Mouse (Mus musculus): Measurements from ENCODE around the gene Hmcn1. TPM values are rescaled to one million over a fixed set of nuclear protein-coding genes. Genes with fewer than 3 reads are reported as not detected.
A peak's percentile ranks its signal among the peaks of the same experiment; 100 is the strongest.

Gene Hmcn1
- polyA plus RNA-seq, 1 experiment, result 2.6 TPM

DNA sequence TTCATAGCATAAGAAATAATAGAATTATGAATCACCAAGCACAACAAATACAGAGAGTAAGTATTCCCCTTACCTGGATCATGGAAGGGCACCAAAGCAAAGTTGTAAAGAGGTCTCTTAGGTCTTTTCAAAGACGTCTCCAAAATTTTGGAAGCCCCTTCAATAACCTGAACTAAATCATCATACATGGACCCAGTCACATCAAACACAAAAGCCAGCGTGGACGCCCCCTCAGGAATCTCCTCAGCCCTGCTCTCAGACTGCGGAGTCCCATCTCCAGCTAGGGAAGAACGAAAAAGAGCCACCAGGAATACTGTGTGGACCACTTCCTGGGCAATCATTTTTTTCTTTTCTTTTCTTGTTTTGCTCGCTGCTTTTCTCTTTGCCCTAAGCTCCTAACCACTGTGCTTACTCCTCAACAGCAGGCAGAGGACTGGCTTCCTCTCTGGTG lies 499 bp downstream of the Hmcn1 start:
- peak overlapping the region; percentile 58 for H3K4me3 ChIP-seq (ENCODE audit: low read depth, low read length)
- H3K4me1 ChIP-seq (ENCODE audit: control insufficient read depth, insufficient read depth, insufficient read length, low read length), result no peaks in the 10 kb centered on the region
- no peak overlapping the region for H3K27ac ChIP-seq (ENCODE audit: insufficient read depth, low read depth, low read length)
- WGBS, result 10% methylated on average over 6 of the region's 6 CpGs
- peaks cover 14% of the 10 kb centered on the region for H3K27me3 ChIP-seq (ENCODE audit: control insufficient read depth, insufficient read depth, low read length)
- no peaks in the 10 kb centered on the region for H3K36me3 ChIP-seq (ENCODE audit: control insufficient read depth, insufficient read depth, low read length)
- no peak for TF ChIP-seq CTCF (IDR thresholded peaks at IDR 0.05; ENCODE audit: extremely low read depth, insufficient read length, insufficient replicate concordance, low read depth, low read length)
- no peak for TF ChIP-seq POLR2A (IDR thresholded peaks at IDR 0.05; ENCODE audit: low read depth, low read length)

DNA sequence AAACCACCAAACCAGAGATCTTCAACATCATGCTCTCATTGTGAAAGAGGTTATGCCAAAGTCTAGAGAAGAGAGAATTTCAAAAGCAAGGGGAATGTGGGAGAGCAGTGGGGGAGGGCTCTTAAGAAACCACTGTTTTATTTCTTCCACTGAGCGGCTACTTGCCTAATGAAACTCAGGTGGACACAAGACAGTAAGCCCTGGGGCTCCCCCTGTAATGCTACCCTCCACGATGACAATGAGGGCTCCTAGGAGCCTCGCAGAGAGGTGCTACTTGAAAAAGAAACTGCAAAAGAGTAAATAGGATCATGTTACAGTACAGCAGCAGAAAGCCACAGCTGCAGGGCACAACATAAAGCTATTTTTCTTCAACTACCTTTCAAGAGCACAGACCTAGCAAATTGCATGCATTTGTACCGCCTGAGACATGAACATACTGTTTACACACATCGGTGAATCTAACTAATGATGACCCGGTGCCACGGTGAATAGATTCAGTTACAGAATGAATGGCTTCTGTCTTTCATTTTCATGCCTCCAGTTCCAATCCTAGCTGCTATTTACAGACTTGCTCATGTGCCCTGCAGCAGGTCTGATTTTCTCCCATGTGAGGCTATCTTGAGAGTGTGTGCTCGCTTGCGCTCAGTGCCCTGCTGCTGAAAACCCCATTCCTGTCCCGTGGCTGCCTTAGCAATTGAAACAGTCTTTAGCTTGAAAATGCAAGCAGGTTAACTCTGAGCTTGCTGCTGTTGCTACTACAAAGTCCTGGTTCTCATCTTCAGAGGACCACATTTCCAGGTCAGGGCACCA lies 1.3 kb downstream of the Hmcn1 start:
- WGBS, result 14% methylated on average over 10 of the region's 10 CpGs
- Histone ChIP-seq H3K27ac (ENCODE audit: insufficient read depth, low read depth, low read length) (no peak overlapping the region), H3K4me3 (ENCODE audit: low read depth, low read length) (peak overlapping the region; percentile 35), H3K27me3 (ENCODE audit: control insufficient read depth, insufficient read depth, low read length) (peaks cover 14% of the 10 kb centered on the region), H3K36me3 (ENCODE audit: control insufficient read depth, insufficient read depth, low read length) (no peaks in the 10 kb centered on the region), H3K4me1 (ENCODE audit: control insufficient read depth, insufficient read depth, insufficient read length, low read length) (no peaks in the 10 kb centered on the region)
- TF ChIP-seq CTCF (IDR thresholded peaks at IDR 0.05; ENCODE audit: extremely low read depth, insufficient read length, insufficient replicate concordance, low read depth, low read length) (no peak), POLR2A (IDR thresholded peaks at IDR 0.05; ENCODE audit: low read depth, low read length) (no peak)

- 71% methylated on average over 4 of the region's 4 CpGs for WGBS
- Histone ChIP-seq H3K36me3 (ENCODE audit: control insufficient read depth, insufficient read depth, low read length) (no peaks in the 10 kb centered on the region), H3K4me3 (ENCODE audit: low read depth, low read length) (no peak overlapping the region), H3K27ac (ENCODE audit: insufficient read depth, low read depth, low read length) (no peak overlapping the region), H3K4me1 (ENCODE audit: control insufficient read depth, insufficient read depth, insufficient read length, low read length) (no peaks in the 10 kb centered on the region), H3K27me3 (ENCODE audit: control insufficient read depth, insufficient read depth, low read length) (0 out of 2 replicates have a peak, but pooled peaks cover 2% of the 10 kb centered on the region)
- TF ChIP-seq CTCF (IDR thresholded peaks at IDR 0.05; ENCODE audit: extremely low read depth, insufficient read length, insufficient replicate concordance, low read depth, low read length), result no peak
These were observed 8.3 kb downstream of the Hmcn1 start for GRCm38 (mm10) chr1:150984888-150985287.

- TF ChIP-seq POLR2A (IDR thresholded peaks at IDR 0.05; ENCODE audit: low read depth, low read length) (no peak), CTCF (IDR thresholded peaks at IDR 0.05; ENCODE audit: extremely low read depth, insufficient read length, insufficient replicate concordance, low read depth, low read length) (no peak)
- Histone ChIP-seq H3K36me3 (ENCODE audit: control insufficient read depth, insufficient read depth, low read length) (no peaks in the 10 kb centered on the region), H3K4me1 (ENCODE audit: control insufficient read depth, insufficient read depth, insufficient read length, low read length) (no peaks in the 10 kb centered on the region), H3K27me3 (ENCODE audit: control insufficient read depth, insufficient read depth, low read length) (0 out of 2 replicates have a peak, but pooled peaks cover 2% of the 10 kb centered on the region), H3K27ac (ENCODE audit: insufficient read depth, low read depth, low read length) (no peak overlapping the region), H3K4me3 (ENCODE audit: low read depth, low read length) (no peak overlapping the region)
- 78% methylated on average over 6 of the region's 6 CpGs for WGBS
These were observed 9.1 kb downstream of the Hmcn1 start for GRCm38 (mm10) chr1:150984092-150984503.

DNA sequence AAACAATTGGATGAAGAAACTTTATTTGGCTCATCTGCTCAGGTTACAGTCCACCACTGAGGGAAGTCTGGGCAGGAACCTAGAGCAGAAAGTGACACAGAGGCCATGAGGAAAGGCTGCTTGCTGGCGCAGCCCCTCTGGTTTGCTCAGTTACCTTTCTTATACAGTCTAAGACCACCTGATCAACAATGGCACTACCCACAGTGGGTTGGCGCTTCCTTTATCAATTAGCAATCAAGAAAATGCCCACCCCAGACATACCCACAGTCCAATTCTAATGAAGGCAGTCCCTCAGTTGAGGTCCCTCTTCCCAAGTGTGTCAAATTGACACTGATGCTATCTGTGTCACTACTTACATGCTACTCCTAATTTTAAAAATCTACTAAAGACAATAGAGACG lies 14.6 kb downstream of the Hmcn1 start:
- no peaks in the 10 kb centered on the region for H3K4me1 ChIP-seq (ENCODE audit: control insufficient read depth, insufficient read depth, insufficient read length, low read length)
- no peak overlapping the region for H3K27ac ChIP-seq (ENCODE audit: insufficient read depth, low read depth, low read length)
- no peaks in the 10 kb centered on the region for H3K36me3 ChIP-seq (ENCODE audit: control insufficient read depth, insufficient read depth, low read length)
- TF ChIP-seq POLR2A (IDR thresholded peaks at IDR 0.05; ENCODE audit: low read depth, low read length) (no peak), CTCF (IDR thresholded peaks at IDR 0.05; ENCODE audit: extremely low read depth, insufficient read length, insufficient replicate concordance, low read depth, low read length) (no peak)
- WGBS, result 92% methylated on average over 3 of the region's 3 CpGs
- no peaks in the 10 kb centered on the region for H3K27me3 ChIP-seq (ENCODE audit: control insufficient read depth, insufficient read depth, low read length)
- no peak overlapping the region for H3K4me3 ChIP-seq (ENCODE audit: low read depth, low read length)

GRCm38 (mm10) chr1:150976263-150976662 lies 17.0 kb downstream of the Hmcn1 start:
- Histone ChIP-seq H3K4me1 (ENCODE audit: control insufficient read depth, insufficient read depth, insufficient read length, low read length) (no peaks in the 10 kb centered on the region), H3K4me3 (ENCODE audit: low read depth, low read length) (no peak overlapping the region), H3K27ac (ENCODE audit: insufficient read depth, low read depth, low read length) (no peak overlapping the region), H3K27me3 (ENCODE audit: control insufficient read depth, insufficient read depth, low read length) (no peaks in the 10 kb centered on the region), H3K36me3 (ENCODE audit: control insufficient read depth, insufficient read depth, low read length) (no peaks in the 10 kb centered on the region)
- WGBS, result 2% methylated on average over 2 of the region's 2 CpGs
- TF ChIP-seq CTCF (IDR thresholded peaks at IDR 0.05; ENCODE audit: extremely low read depth, insufficient read length, insufficient replicate concordance, low read depth, low read length) (no peak), POLR2A (IDR thresholded peaks at IDR 0.05; ENCODE audit: low read depth, low read length) (no peak)

GRCm38 (mm10) chr1:150959486-150960074 lies 33.7 kb downstream of the Hmcn1 start:
- TF ChIP-seq CTCF (IDR thresholded peaks at IDR 0.05; ENCODE audit: extremely low read depth, insufficient read length, insufficient replicate concordance, low read depth, low read length) (no peak), POLR2A (IDR thresholded peaks at IDR 0.05; ENCODE audit: low read depth, low read length) (no peak)
- Histone ChIP-seq H3K36me3 (ENCODE audit: control insufficient read depth, insufficient read depth, low read length) (no peaks in the 10 kb centered on the region), H3K4me1 (ENCODE audit: control insufficient read depth, insufficient read depth, insufficient read length, low read length) (no peaks in the 10 kb centered on the region), H3K27me3 (ENCODE audit: control insufficient read depth, insufficient read depth, low read length) (no peaks in the 10 kb centered on the region), H3K27ac (ENCODE audit: insufficient read depth, low read depth, low read length) (no peak overlapping the region), H3K4me3 (ENCODE audit: low read depth, low read length) (no peak overlapping the region)
- WGBS, result 67% methylated on average over 5 of the region's 5 CpGs

Data from small intestine, adult 2 months (tissue).